Mouse (Mus musculus) urinary bladder, postnatal 10 days (tissue): ENCODE results near the gene Zfp358.

Experiments
- DNase-seq: peaks from one replicate; pipeline ENCODE4 v3.0.0; 2022; ENCODE audit warnings: low spot score

Zfp358 gene

GRCm38 (mm10) chr8:3499751-3500150, 6.8 kb downstream of the Zfp358 start:
- no peak for DNase-seq

DNA sequence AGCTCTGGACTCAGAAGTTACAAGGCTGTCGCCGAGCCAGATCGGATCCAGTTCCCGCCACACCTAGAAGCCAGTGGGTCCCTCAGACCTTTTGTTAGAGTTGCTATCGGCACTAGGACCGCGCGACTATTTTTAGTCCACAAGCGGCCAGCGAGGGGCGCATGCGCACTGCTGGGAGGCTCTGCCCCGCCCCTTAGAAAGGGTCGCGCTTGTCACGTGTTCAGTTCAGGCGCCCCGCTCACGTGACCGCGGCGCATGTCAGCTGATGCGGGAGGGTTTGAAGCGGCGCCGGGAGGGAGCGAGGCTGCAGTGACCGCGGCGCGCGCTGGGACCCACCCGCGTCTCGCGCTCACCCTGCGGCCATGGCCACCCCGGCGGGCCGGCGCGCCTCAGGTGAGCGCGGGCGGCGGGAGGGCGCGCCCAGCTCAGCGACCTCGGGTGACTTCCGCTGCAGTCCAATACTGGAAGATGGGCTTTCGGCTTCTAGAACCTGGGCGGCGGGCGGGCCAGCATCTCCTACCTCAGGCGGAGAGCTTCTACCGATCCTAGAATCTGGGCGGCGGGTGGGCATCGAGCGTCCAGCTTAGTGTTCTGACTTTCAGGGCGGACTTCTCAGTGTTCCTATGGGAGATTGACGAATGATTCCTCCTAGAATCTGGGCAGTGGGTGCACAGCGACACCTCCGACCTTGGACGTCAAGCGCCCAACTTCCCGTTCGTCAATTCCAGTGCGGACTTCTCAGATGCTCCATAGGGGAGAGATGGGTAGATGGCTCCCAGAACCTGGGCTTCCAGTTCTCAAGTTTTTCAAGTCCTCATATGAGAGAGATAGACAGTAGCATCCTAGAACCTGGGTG, 7.5 kb downstream of the Zfp358 start, which contains the start of gene Mcoln1:
Gene Mcoln1, plus strand, starts transcription at position 223 of the 856 bp plus-strand sequence.
- peak; percentile 91 for DNase-seq

DNA sequence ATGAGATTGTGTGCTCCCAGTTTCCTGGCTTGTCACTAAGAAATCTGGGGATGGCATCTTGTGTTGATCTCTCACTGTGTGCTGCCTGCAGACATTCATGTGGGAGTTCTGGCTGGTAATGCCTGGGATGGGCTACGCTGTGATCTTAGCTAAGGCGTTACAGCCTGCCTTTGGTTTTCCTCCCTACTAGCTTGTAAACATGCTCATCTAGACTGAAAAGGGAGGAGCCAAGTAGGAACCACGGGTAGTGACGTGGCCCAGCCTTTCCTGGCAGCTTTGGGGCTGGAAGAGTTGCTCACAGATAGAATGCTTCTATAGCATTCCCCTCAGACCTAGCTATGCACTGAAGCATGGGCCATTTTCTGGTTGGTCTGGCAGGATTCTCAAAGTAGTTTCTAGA, 9.3 kb downstream of the Zfp358 start:
- DNase-seq = no peak

GRCm38 (mm10) chr8:3507979-3508754, 15.2 kb downstream of the Zfp358 start:
- no peak for DNase-seq

DNA sequence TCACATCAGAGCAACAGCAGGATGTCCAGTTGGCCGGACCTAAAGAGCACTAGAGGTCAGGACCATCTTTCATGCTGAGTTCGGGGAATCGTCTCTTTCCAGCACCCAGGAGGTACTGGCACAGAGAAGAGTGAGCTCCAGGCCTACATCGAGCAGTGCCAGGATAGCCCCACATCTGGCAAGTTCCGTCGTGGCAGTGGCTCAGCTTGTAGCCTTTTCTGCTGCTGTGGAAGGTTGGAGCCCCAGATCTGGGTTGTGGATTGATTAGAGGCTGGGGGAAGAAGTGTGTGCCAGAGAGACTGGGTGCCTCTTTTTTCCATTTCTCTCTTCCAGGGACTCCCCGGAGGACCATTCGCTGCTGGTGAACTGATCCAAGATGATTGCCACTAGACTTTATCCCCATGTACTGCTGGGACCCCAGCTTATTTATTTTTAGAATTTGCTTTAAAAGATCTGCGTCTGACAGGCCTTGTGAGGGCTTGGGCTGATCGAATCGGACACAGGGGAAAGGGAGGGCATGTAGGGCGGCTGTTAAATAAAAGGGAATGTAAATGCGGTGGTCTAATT, 21.8 kb downstream of the Zfp358 start:
- DNase-seq = no peak

GRCm38 (mm10) chr8:3515260-3515671, 22.3 kb downstream of the Zfp358 start, which contains the start of gene Pnpla6:
Gene Pnpla6, plus strand, starts transcription at chr8:3515384.
- DNase-seq = peak; percentile 62

GRCm38 (mm10) chr8:3515771-3516417, 23.0 kb downstream of the Zfp358 start:
- no peak for DNase-seq

DNA sequence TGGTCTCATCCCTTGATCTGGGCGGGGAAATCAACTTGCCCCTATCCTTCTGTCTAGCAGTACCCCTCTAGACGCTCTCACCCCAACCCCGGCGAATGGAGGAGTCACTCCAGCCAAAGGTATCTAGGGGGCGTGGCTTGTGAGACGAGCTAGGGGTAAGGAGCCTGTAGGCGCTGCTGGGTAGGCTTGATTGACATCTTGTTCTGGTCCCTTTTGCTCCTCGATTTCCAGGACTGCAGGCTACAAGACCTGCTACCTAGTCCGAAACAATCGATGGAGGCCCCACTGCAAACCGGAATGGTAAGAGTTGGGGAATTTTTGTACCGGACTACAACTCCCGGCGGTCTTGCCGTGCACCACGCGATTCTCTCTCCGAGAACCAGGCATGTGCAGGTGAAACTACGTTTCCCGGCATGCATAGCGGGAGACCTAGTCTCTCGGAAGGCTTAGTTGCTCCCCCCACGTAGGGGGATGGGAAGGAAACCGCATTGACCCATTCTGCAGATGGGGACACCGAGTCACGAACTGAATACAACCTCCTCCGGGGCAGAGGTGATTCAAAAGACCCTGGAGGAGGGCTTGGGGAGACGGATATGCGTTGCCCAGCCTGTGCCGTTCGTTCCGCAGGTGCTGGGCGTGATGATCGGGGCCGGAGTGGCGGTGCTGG, 23.6 kb downstream of the Zfp358 start:
- peak; percentile 81 for DNase-seq

- no peak for DNase-seq
These were observed 24.2 kb downstream of the Zfp358 start for GRCm38 (mm10) chr8:3517117-3517495.

DNA sequence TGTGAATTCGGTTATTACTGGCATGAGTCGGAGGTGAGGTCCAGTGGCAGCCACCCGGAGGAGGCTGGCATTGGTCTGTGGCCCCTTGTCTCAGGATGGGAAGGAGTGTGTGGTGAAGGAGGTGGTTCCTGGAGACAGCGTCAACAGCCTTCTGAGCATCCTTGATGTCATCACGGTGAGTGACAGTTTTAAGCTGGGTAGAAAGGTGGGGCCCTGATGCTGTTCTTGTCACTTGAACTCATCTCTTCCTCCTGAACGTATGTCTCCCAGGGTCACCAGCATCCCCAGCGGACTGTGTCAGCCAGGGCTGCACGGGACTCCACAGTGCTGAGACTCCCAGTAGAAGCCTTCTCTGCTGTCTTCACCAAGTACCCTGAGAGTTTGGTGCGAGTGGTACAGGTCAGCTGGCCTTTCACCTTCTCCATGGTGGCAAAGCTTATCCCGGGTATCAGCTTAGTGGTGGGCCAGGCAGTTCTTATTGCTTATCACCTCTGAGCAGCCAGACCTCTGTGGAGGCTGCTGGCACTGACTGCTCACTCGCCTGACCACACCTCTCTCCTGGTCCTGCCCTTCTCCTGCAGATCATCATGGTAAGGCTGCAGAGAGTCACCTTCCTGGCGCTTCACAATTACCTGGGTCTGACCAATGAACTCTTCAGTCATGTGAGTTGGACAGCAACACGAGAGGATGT, 29.2 kb downstream of the Zfp358 start:
- no peak for DNase-seq

DNA sequence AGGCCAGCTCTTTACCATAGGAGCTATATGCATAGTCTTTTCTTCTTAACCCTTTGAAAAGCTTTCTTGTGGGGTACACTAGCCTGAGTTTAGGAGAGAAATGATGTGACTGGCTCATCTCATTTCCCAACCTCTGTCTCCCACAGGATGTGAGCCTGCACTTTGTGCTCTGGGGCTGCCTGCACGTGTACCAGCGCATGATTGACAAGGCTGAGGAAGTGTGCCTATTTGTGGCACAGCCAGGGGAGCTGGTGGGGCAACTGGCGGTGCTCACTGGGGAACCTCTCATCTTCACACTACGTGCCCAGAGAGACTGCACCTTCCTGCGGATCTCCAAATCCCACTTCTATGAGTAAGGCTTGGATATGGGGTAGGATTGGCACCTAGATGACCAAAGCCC, 37.9 kb downstream of the Zfp358 start:
- DNase-seq = no peak

- no peak for DNase-seq
These were observed 39.0 kb downstream of the Zfp358 start for GRCm38 (mm10) chr8:3531936-3532335.

DNA sequence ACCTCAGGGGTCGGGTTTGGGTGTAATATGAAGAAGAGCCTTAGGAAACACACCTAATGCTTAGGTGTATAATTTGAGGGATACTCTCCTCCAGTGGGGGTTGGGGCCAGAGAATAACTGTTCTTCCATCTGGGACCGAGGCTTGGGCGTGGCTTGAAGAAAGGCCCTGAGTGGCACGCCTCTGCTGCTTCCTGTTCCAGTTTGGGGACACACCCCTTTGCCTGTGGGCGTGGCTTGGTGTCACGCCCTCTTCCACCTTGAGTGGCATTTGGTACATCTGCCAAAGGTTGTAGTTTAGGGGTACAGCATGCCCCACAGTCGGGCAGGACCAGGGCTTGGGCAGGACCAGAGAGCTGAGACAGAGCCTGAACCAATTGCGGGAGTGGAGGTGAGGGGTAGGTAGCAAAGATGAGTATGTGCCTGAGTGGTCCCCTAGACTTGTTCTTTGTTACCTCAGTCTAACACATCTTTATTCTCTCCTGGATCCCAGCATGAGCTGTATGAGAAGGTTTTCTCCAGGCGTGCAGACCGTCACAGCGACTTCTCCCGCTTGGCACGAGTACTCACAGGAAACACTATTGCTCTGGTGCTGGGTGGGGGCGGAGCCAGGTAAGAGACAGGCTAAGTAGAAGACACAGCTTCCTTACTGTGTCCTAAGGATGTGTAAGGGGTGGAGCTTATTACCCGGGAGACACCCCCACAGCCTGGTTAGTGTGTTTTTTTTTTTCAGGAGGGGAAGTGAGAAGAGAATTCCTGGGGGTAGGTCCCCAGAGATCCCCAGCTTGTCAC, 43.3 kb downstream of the Zfp358 start:
- no peak for DNase-seq

DNA sequence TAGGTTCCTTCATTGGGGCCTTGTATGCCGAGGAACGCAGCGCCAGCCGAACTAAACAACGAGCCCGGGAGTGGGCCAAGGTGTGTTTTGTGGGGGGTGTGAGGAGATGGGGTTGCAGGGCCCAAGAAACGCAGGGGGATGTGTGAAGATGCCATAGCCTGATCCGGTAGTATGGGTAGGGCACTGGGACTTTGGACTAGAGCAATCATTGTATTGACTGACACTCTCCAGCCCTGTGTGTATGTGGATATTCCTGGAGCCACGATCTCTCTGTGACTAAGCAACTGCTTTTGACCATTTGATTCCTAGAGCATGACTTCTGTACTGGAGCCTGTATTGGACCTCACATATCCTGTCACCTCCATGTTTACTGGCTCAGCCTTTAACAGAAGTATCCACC, 44.0 kb downstream of the Zfp358 start:
- no peak for DNase-seq

GRCm38 (mm10) chr8:3537666-3538065, 44.7 kb downstream of the Zfp358 start:
- no peak for DNase-seq

DNA sequence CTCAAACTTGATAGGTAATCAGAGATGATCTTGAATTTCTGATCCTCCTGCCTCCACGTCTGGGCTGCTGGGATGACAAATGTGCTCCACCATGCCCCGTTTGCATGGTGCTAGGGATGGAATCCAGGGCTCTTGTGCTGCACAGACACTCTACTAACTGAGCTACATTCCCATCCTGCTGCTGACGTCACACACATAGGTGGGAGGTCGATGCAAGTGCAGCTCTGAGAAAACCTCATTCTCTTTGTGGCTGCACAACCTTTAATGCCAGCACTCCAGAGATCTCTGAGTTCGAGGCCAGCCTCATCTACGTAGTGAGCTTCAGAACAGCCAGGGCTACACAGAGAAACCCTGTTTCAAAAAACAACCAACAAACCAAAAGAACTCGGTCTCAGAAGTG, 46.2 kb downstream of the Zfp358 start:
- DNase-seq = no peak

- DNase-seq = no peak
These were observed 47.1 kb downstream of the Zfp358 start for GRCm38 (mm10) chr8:3540076-3540475.

GRCm38 (mm10) chr8:3546511-3546910, 53.6 kb downstream of the Zfp358 start:
- DNase-seq = no peak
